Mouse (Mus musculus) forebrain, embryonic 16.5 days (tissue): ENCODE measurements at regions not wholly inside any gene's neighbourhood (a gene's known extent, or its start where the extent isn't known, plus 50 kb on each side); places are given as distances from the start of the nearest gene placed in this dataset.
A peak's percentile ranks its signal among the peaks of the same experiment; 100 is the strongest.
"Not testable (repeated sequence)": the region's sequence is repeated elsewhere in the genome, so short reads cannot be mapped to it uniquely, and the experiment has no call there.

Experiments
- ATAC-seq: fragments of 200-750 bp; cut with Nextera tagmentation; 2 replicates; pipeline ENCODE4 v1.8.0; 2017; ENCODE audit warnings: mild to moderate bottlenecking, moderate library complexity
- H3K27ac ChIP-seq: fragments of 300-500 bp; sonication (generic); 2 replicates; pipeline ENCODE4 v1.5.1; 2014; ENCODE audit warnings: low read length, control low read depth
- H3K27me3 ChIP-seq: fragments of 300-500 bp; sonication (generic); replicated peaks from 2 replicates; pipeline ENCODE4 v1.6.1; 2014; ENCODE audit warnings: low read length; ENCODE audit not compliant: control insufficient read depth, insufficient read depth
- H3K36me3 ChIP-seq: fragments of 300-500 bp; sonication (generic); 2 replicates; pipeline ENCODE4 v1.6.1; 2014; ENCODE audit not compliant: control insufficient read depth, insufficient read depth
- H3K4me1 ChIP-seq: fragments of 300-500 bp; sonication (generic); replicated peaks from 2 replicates; pipeline ENCODE4 v1.6.1; 2014; ENCODE audit warnings: low read length; ENCODE audit not compliant: control insufficient read depth, insufficient read depth
- H3K4me2 ChIP-seq: fragments of 300-500 bp; sonication (generic); 2 replicates; pipeline ENCODE4 v1.6.1; 2014; ENCODE audit warnings: mild to moderate bottlenecking, low read length, control low read depth
- H3K4me3 ChIP-seq: fragments of 300-500 bp; sonication (generic); replicated peaks from 2 replicates; pipeline ENCODE4 v1.5.1; 2014; ENCODE audit warnings: mild to moderate bottlenecking, low read length, control low read depth
- H3K9ac ChIP-seq: fragments of 300-500 bp; sonication (generic); replicated peaks from 2 replicates; pipeline ENCODE4 v1.6.1; 2014; ENCODE audit warnings: low read depth, low read length, control low read depth
- H3K9me3 ChIP-seq: fragments of 300-500 bp; sonication (generic); 2 replicates; pipeline ENCODE4 v1.6.1; 2016; ENCODE audit warnings: low read length; ENCODE audit not compliant: control insufficient read depth
- WGBS: fragments of 180-500 bp; shearing (Covaris S2); extraction: QIAGEN DNeasy Blood & Tissue Kit; methylation state at CpG from one replicate; pipeline ENCODE4 v1.1.7; 2014; 5-methylcytosine and 5-hydroxymethylcytosine counted together

GRCm38 (mm10) chrX:130525770-130526169 is 776.2 kb downstream of the Diaph2 start:
- H3K36me3 ChIP-seq, result no peaks in the 10 kb centered on the region
- no peak overlapping the region for H3K4me2 ChIP-seq
- no peak overlapping the region for H3K9ac ChIP-seq
- no peaks in the 10 kb centered on the region for H3K9me3 ChIP-seq
- no peaks in the 10 kb centered on the region for H3K27me3 ChIP-seq
- no peak for ATAC-seq
- no peaks in the 10 kb centered on the region for H3K4me1 ChIP-seq
- no peak overlapping the region for H3K4me3 ChIP-seq
- H3K27ac ChIP-seq, result no peak overlapping the region
- 97% methylated on average over 2 of the region's 2 CpGs for WGBS

DNA sequence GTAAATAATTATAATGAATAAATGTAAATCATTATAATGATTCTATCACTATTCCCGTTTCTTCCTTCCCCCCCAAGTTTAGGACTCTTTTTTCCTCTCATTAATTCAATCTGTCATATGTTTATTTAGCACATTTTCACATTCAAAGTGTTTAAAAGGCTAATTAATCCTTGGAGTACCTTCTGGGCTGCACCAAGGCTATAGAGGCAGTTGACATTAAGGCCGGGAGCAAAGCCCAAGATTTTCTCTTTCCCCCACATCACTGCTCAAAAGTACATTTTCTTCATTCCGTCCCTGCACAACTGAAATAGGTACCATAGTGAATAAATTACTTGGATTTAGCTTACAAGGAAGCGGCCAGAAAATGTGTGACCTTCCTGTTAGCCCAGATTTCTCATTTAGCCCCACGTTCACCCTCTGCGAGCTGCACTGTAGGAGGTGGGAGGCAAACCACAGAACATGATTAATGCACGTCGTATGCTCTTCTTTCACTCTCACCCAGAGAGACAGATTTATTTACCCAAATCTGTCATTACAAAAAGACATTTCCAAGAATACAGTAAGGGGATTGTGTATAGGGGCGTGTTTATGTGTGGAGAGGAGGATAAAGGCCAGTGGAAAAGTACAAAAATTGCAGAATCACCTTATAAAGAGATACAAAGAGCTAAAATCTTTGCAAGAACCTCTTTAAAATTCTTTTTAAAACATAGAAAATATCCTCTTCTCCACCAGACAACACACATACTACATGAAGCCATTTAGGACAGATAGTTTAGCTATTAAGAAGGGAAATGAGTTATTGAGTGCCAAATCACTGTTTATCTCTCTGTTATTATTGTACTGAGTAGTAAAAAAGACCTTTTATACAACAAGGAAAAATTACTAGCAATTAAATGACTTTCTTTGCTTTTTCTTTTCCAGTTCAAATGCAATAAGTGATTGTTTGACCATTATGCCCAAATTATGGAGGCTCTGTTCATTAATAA is 783.9 kb downstream of the Diaph2 start:
- Histone ChIP-seq H3K27ac (no peak overlapping the region), H3K4me1 (0 out of 2 replicates have a peak, but pooled peaks cover 2% of the 10 kb centered on the region), H3K27me3 (no peaks in the 10 kb centered on the region), H3K4me2 (no peak overlapping the region), H3K9ac (no peak overlapping the region), H3K36me3 (no peaks in the 10 kb centered on the region), H3K4me3 (no peak overlapping the region), H3K9me3 (no peaks in the 10 kb centered on the region)
- 31% methylated on average over 9 of the region's 9 CpGs for WGBS
- peak; percentile 95 for ATAC-seq

GRCm38 (mm10) chrX:130538771-130539170 is 789.2 kb downstream of the Diaph2 start:
- H3K9me3 ChIP-seq, ATAC-seq, H3K27ac ChIP-seq, H3K27me3 ChIP-seq, H3K9ac ChIP-seq, H3K4me3 ChIP-seq, H3K4me2 ChIP-seq, H3K4me1 ChIP-seq, H3K36me3 ChIP-seq: not testable (repeated sequence)
- WGBS, result 96% methylated on average over 7 of the region's 8 CpGs

- Histone ChIP-seq H3K4me2 (no peak overlapping the region), H3K27me3 (no peaks in the 10 kb centered on the region), H3K4me1 (no peaks in the 10 kb centered on the region), H3K27ac (no peak overlapping the region), H3K9me3 (no peaks in the 10 kb centered on the region), H3K4me3 (no peak overlapping the region), H3K36me3 (no peaks in the 10 kb centered on the region), H3K9ac (no peak overlapping the region)
- 91% methylated on average over 5 of the region's 5 CpGs for WGBS
- ATAC-seq, result no peak
These were observed 798.5 kb downstream of the Diaph2 start for GRCm38 (mm10) chrX:130548001-130548400.

- H3K9ac ChIP-seq, result no peak overlapping the region
- no peaks in the 10 kb centered on the region for H3K27me3 ChIP-seq
- 80% methylated on average over 3 of the region's 3 CpGs for WGBS
- no peaks in the 10 kb centered on the region for H3K9me3 ChIP-seq
- ATAC-seq, result no peak
- H3K4me3 ChIP-seq, result no peak overlapping the region
- no peaks in the 10 kb centered on the region for H3K4me1 ChIP-seq
- no peak overlapping the region for H3K4me2 ChIP-seq
- H3K27ac ChIP-seq, result no peak overlapping the region
- no peaks in the 10 kb centered on the region for H3K36me3 ChIP-seq
These were observed 799.7 kb downstream of the Diaph2 start for GRCm38 (mm10) chrX:130549275-130549674.

- no peak overlapping the region for H3K4me2 ChIP-seq
- no peaks in the 10 kb centered on the region for H3K4me1 ChIP-seq
- 69% methylated on average over 4 of the region's 4 CpGs for WGBS
- no peaks in the 10 kb centered on the region for H3K36me3 ChIP-seq
- no peak overlapping the region for H3K27ac ChIP-seq
- H3K27me3 ChIP-seq, result no peaks in the 10 kb centered on the region
- ATAC-seq, result no peak
- H3K9ac ChIP-seq, result no peak overlapping the region
- H3K4me3 ChIP-seq, result no peak overlapping the region
- H3K9me3 ChIP-seq, result no peaks in the 10 kb centered on the region
These were observed 800.4 kb downstream of the Diaph2 start for GRCm38 (mm10) chrX:130549925-130550324.

DNA sequence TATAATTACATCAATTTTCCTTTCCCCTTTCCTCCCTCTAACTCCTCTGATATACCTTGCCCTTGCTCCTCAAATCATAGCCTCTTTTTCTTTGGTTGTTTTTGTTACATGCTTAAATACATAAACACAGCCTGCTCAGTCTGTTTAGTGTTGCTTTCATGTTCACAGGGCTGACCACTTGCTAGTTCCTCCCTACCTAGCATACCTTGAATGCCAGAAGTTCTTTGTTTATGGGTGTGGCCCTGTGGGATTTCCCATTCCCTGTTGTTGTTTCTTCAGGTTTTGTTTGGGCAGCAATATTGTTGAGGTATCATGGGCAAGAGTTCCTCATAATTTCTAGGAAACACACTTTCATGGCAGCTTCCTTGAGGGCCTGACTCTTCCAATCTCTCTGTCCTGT is 807.7 kb downstream of the Diaph2 start:
- no peak overlapping the region for H3K4me3 ChIP-seq
- H3K36me3 ChIP-seq, result no peaks in the 10 kb centered on the region
- no peak overlapping the region for H3K4me2 ChIP-seq
- no peaks in the 10 kb centered on the region for H3K4me1 ChIP-seq
- H3K27ac ChIP-seq, result no peak overlapping the region
- no peak for ATAC-seq
- H3K9me3 ChIP-seq, result no peaks in the 10 kb centered on the region
- H3K27me3 ChIP-seq, result no peaks in the 10 kb centered on the region
- no peak overlapping the region for H3K9ac ChIP-seq

DNA sequence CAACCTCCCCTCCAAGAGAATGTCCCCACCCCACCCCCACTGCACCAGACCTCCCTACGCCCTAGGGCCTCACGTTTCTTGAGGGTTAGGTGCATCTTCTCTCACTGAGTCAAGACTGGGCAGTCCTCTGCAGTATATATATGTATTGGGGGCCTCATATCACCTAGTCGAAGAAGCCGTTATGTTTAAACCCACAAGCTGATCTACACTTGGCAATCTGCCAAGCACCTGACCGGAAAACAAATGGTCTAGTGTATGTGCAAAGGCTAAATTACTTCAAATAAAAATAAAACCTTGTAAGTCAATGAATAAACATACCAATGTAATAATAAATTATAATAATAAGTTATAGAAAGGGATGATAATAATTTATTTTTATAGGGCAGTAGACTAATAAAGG is 828.2 kb downstream of the Diaph2 start:
- Histone ChIP-seq H3K27ac (no peak overlapping the region), H3K36me3 (no peaks in the 10 kb centered on the region), H3K9me3 (no peaks in the 10 kb centered on the region), H3K9ac (no peak overlapping the region), H3K4me2 (no peak overlapping the region), H3K4me3 (no peak overlapping the region), H3K27me3 (no peaks in the 10 kb centered on the region), H3K4me1 (no peaks in the 10 kb centered on the region)
- no peak for ATAC-seq
- WGBS, result 58% methylated on average over 5 of the region's 5 CpGs

- H3K4me2 ChIP-seq, result no peak overlapping the region
- 7% methylated on average over 1 of the region's 1 CpGs for WGBS
- ATAC-seq, result no peak
These were observed 847.1 kb downstream of the Diaph2 start for GRCm38 (mm10) chrX:130596631-130597030.

More at GRCm38 (mm10) chrX:130596631-130597030, 847.1 kb downstream of the Diaph2 start:
- no peak overlapping the region for H3K4me3 ChIP-seq
- H3K36me3 ChIP-seq, result no peaks in the 10 kb centered on the region
- H3K9ac ChIP-seq, result no peak overlapping the region
- no peaks in the 10 kb centered on the region for H3K9me3 ChIP-seq
- H3K4me1 ChIP-seq, result no peaks in the 10 kb centered on the region
- H3K27ac ChIP-seq, result no peak overlapping the region
- H3K27me3 ChIP-seq, result no peaks in the 10 kb centered on the region
